Mouse (Mus musculus): ENCODE measurements around the gene Gm17545.

- TF ChIP-seq CTCF (IDR thresholded peaks at IDR 0.05; ENCODE audit: borderline replicate concordance, insufficient read depth, low read depth, low read length) (peak; percentile 84), POLR2A (IDR thresholded peaks at IDR 0.05; ENCODE audit: borderline replicate concordance, insufficient read depth, low read length) (peak; percentile 69; the same call in 1 of the 2 replicates)
Measured at GRCm38 (mm10) chr9:22411002-22411857, 42.9 kb upstream of the Gm17545 start, which contains the start of gene 9530077C05Rik.
